Mouse (Mus musculus): Measurements from ENCODE around the gene Kcnj5. TPM values are rescaled to one million over a fixed set of nuclear protein-coding genes. Genes with fewer than 3 reads are reported as not detected.
A peak's percentile ranks its signal among the peaks of the same experiment; 100 is the strongest.

Gene Kcnj5
- 0.28 and 0.46 TPM in 2 replicates for polyA plus RNA-seq (2014; fragmentation: Nextera tagmentation; extraction: Ambion mirVana)

- Histone ChIP-seq H3K4me1 (ENCODE audit: control insufficient read depth, insufficient read depth, low read length) (peaks cover 7% of the 10 kb centered on the region), H3K9me3 (ENCODE audit: control insufficient read depth, low read length) (no peaks in the 10 kb centered on the region), H3K27ac (ENCODE audit: low read depth, low read length) (no peak within 1 kb of the TSS), H3K9ac (ENCODE audit: low read length) (peak within 1 kb of the TSS; percentile 41), H3K4me2 (ENCODE audit: low read depth) (peak within 1 kb of the TSS; percentile 52), H3K27me3 (ENCODE audit: control insufficient read depth, insufficient read depth, low read length) (peaks cover 40% of the 10 kb centered on the region), H3K36me3 (ENCODE audit: control insufficient read depth, insufficient read depth, low read length) (no peaks in the 10 kb centered on the region), H3K4me3 (ENCODE audit: low read depth, low read length) (peak within 1 kb of the TSS; percentile 29)
- DNase-seq (ENCODE audit: low spot score) = peak; percentile 28
- no peak for ATAC-seq (ENCODE audit: insufficient read depth, low FRiP score, low TSS enrichment)
- WGBS = 0% methylated on average over 20 of the region's 20 CpGs
Measured at GRCm38 (mm10) chr9:32344051-32344450, at the start of gene Kcnj5. TSS of gene Kcnj5 (minus strand) at chr9:32344350.

- H3K9ac ChIP-seq (ENCODE audit: low read length) = no peak overlapping the region
- H3K27me3 ChIP-seq (ENCODE audit: control insufficient read depth, insufficient read depth, low read length) = no peaks in the 10 kb centered on the region
- H3K4me3 ChIP-seq (ENCODE audit: low read depth, low read length) = no peak overlapping the region
- no peaks in the 10 kb centered on the region for H3K9me3 ChIP-seq (ENCODE audit: control insufficient read depth, low read length)
- no peak overlapping the region for H3K27ac ChIP-seq (ENCODE audit: low read depth, low read length)
- H3K4me1 ChIP-seq (ENCODE audit: control insufficient read depth, insufficient read depth, low read length) = no peaks in the 10 kb centered on the region
- 84% methylated on average over 6 of the region's 6 CpGs for WGBS
- H3K36me3 ChIP-seq (ENCODE audit: control insufficient read depth, insufficient read depth, low read length) = no peaks in the 10 kb centered on the region
- H3K4me2 ChIP-seq (ENCODE audit: low read depth) = no peak overlapping the region
- ATAC-seq (ENCODE audit: insufficient read depth, low FRiP score, low TSS enrichment) (no peak), DNase-seq (ENCODE audit: low spot score) (no peak)
Measured at GRCm38 (mm10) chr9:32392716-32393115, 48.6 kb upstream of the Kcnj5 start.

GRCm38 (mm10) chr9:32391701-32392100, 47.6 kb upstream of the Kcnj5 start:
- no peaks in the 10 kb centered on the region for H3K9me3 ChIP-seq (ENCODE audit: control insufficient read depth, low read length)
- ATAC-seq (ENCODE audit: insufficient read depth, low FRiP score, low TSS enrichment) (no peak), DNase-seq (ENCODE audit: low spot score) (no peak)
- H3K36me3 ChIP-seq (ENCODE audit: control insufficient read depth, insufficient read depth, low read length) = no peaks in the 10 kb centered on the region
- no peak overlapping the region for H3K9ac ChIP-seq (ENCODE audit: low read length)
- H3K4me3 ChIP-seq (ENCODE audit: low read depth, low read length) = no peak overlapping the region
- H3K27ac ChIP-seq (ENCODE audit: low read depth, low read length) = no peak overlapping the region
- no peaks in the 10 kb centered on the region for H3K4me1 ChIP-seq (ENCODE audit: control insufficient read depth, insufficient read depth, low read length)
- no peak overlapping the region for H3K4me2 ChIP-seq (ENCODE audit: low read depth)
- 89% methylated on average over 9 of the region's 9 CpGs for WGBS
- no peaks in the 10 kb centered on the region for H3K27me3 ChIP-seq (ENCODE audit: control insufficient read depth, insufficient read depth, low read length)

GRCm38 (mm10) chr9:32391092-32391491, 46.9 kb upstream of the Kcnj5 start:
- Histone ChIP-seq H3K4me2 (ENCODE audit: low read depth) (no peak overlapping the region), H3K27me3 (ENCODE audit: control insufficient read depth, insufficient read depth, low read length) (no peaks in the 10 kb centered on the region), H3K4me3 (ENCODE audit: low read depth, low read length) (no peak overlapping the region), H3K9ac (ENCODE audit: low read length) (no peak overlapping the region), H3K9me3 (ENCODE audit: control insufficient read depth, low read length) (no peaks in the 10 kb centered on the region), H3K36me3 (ENCODE audit: control insufficient read depth, insufficient read depth, low read length) (no peaks in the 10 kb centered on the region), H3K27ac (ENCODE audit: low read depth, low read length) (no peak overlapping the region), H3K4me1 (ENCODE audit: control insufficient read depth, insufficient read depth, low read length) (no peaks in the 10 kb centered on the region)
- ATAC-seq (ENCODE audit: insufficient read depth, low FRiP score, low TSS enrichment) (no peak), DNase-seq (ENCODE audit: low spot score) (no peak)
- WGBS = 86% methylated on average over 5 of the region's 5 CpGs

GRCm38 (mm10) chr9:32388120-32388519, 44.0 kb upstream of the Kcnj5 start:
- Histone ChIP-seq H3K9ac (ENCODE audit: low read length) (no peak overlapping the region), H3K4me1 (ENCODE audit: control insufficient read depth, insufficient read depth, low read length) (no peaks in the 10 kb centered on the region), H3K9me3 (ENCODE audit: control insufficient read depth, low read length) (no peaks in the 10 kb centered on the region), H3K4me2 (ENCODE audit: low read depth) (no peak overlapping the region), H3K4me3 (ENCODE audit: low read depth, low read length) (no peak overlapping the region), H3K27ac (ENCODE audit: low read depth, low read length) (no peak overlapping the region), H3K27me3 (ENCODE audit: control insufficient read depth, insufficient read depth, low read length) (no peaks in the 10 kb centered on the region), H3K36me3 (ENCODE audit: control insufficient read depth, insufficient read depth, low read length) (no peaks in the 10 kb centered on the region)
- 94% methylated on average over 1 of the region's 1 CpGs for WGBS
- DNase-seq (ENCODE audit: low spot score) (no peak), ATAC-seq (ENCODE audit: insufficient read depth, low FRiP score, low TSS enrichment) (no peak)

GRCm38 (mm10) chr9:32384906-32385305, 40.8 kb upstream of the Kcnj5 start:
- no peaks in the 10 kb centered on the region for H3K4me1 ChIP-seq (ENCODE audit: control insufficient read depth, insufficient read depth, low read length)
- H3K36me3 ChIP-seq (ENCODE audit: control insufficient read depth, insufficient read depth, low read length) = no peaks in the 10 kb centered on the region
- H3K9ac ChIP-seq (ENCODE audit: low read length) = no peak overlapping the region
- no peak for ATAC-seq (ENCODE audit: insufficient read depth, low FRiP score, low TSS enrichment)
- no peak overlapping the region for H3K27ac ChIP-seq (ENCODE audit: low read depth, low read length)
- H3K4me3 ChIP-seq (ENCODE audit: low read depth, low read length) = no peak overlapping the region
- no peaks in the 10 kb centered on the region for H3K9me3 ChIP-seq (ENCODE audit: control insufficient read depth, low read length)
- no peak for DNase-seq (ENCODE audit: low spot score)
- no peaks in the 10 kb centered on the region for H3K27me3 ChIP-seq (ENCODE audit: control insufficient read depth, insufficient read depth, low read length)
- no peak overlapping the region for H3K4me2 ChIP-seq (ENCODE audit: low read depth)
- WGBS = 77% methylated on average over 4 of the region's 4 CpGs

- H3K36me3 ChIP-seq (ENCODE audit: control insufficient read depth, insufficient read depth, low read length) = no peaks in the 10 kb centered on the region
- DNase-seq (ENCODE audit: low spot score) = no peak
- H3K9ac ChIP-seq (ENCODE audit: low read length) = no peak overlapping the region
- no peak overlapping the region for H3K27ac ChIP-seq (ENCODE audit: low read depth, low read length)
- no peak overlapping the region for H3K4me3 ChIP-seq (ENCODE audit: low read depth, low read length)
- no peak for ATAC-seq (ENCODE audit: insufficient read depth, low FRiP score, low TSS enrichment)
- no peaks in the 10 kb centered on the region for H3K4me1 ChIP-seq (ENCODE audit: control insufficient read depth, insufficient read depth, low read length)
- H3K4me2 ChIP-seq (ENCODE audit: low read depth) = no peak overlapping the region
- H3K9me3 ChIP-seq (ENCODE audit: control insufficient read depth, low read length) = no peaks in the 10 kb centered on the region
- WGBS = 89% methylated on average over 5 of the region's 5 CpGs
- no peaks in the 10 kb centered on the region for H3K27me3 ChIP-seq (ENCODE audit: control insufficient read depth, insufficient read depth, low read length)
Measured at GRCm38 (mm10) chr9:32376863-32377590, 32.9 kb upstream of the Kcnj5 start.

GRCm38 (mm10) chr9:32376031-32376430, 31.9 kb upstream of the Kcnj5 start:
- no peak overlapping the region for H3K9ac ChIP-seq (ENCODE audit: low read length)
- DNase-seq (ENCODE audit: low spot score) = no peak
- H3K4me1 ChIP-seq (ENCODE audit: control insufficient read depth, insufficient read depth, low read length) = no peaks in the 10 kb centered on the region
- no peaks in the 10 kb centered on the region for H3K9me3 ChIP-seq (ENCODE audit: control insufficient read depth, low read length)
- WGBS = 91% methylated on average over 7 of the region's 7 CpGs
- no peak overlapping the region for H3K4me3 ChIP-seq (ENCODE audit: low read depth, low read length)
- H3K27ac ChIP-seq (ENCODE audit: low read depth, low read length) = no peak overlapping the region
- H3K4me2 ChIP-seq (ENCODE audit: low read depth) = no peak overlapping the region
- no peaks in the 10 kb centered on the region for H3K27me3 ChIP-seq (ENCODE audit: control insufficient read depth, insufficient read depth, low read length)
- H3K36me3 ChIP-seq (ENCODE audit: control insufficient read depth, insufficient read depth, low read length) = no peaks in the 10 kb centered on the region
- ATAC-seq (ENCODE audit: insufficient read depth, low FRiP score, low TSS enrichment) = no peak

GRCm38 (mm10) chr9:32373656-32374055, 29.5 kb upstream of the Kcnj5 start:
- WGBS = 92% methylated on average over 6 of the region's 6 CpGs
- Histone ChIP-seq H3K27ac (ENCODE audit: low read depth, low read length) (no peak overlapping the region), H3K9me3 (ENCODE audit: control insufficient read depth, low read length) (no peaks in the 10 kb centered on the region), H3K9ac (ENCODE audit: low read length) (no peak overlapping the region), H3K4me2 (ENCODE audit: low read depth) (no peak overlapping the region), H3K4me3 (ENCODE audit: low read depth, low read length) (no peak overlapping the region), H3K4me1 (ENCODE audit: control insufficient read depth, insufficient read depth, low read length) (no peaks in the 10 kb centered on the region), H3K36me3 (ENCODE audit: control insufficient read depth, insufficient read depth, low read length) (no peaks in the 10 kb centered on the region), H3K27me3 (ENCODE audit: control insufficient read depth, insufficient read depth, low read length) (no peaks in the 10 kb centered on the region)
- ATAC-seq (ENCODE audit: insufficient read depth, low FRiP score, low TSS enrichment) (no peak), DNase-seq (ENCODE audit: low spot score) (no peak)
